Mouse (Mus musculus): ENCODE data around the gene Tmem132c. TPM values are rescaled to one million over a fixed set of nuclear protein-coding genes. Genes with fewer than 3 reads are reported as not detected.

Tmem132c gene
- polyA plus RNA-seq, 1 experiment from 2014 or later = 35.6 TPM

GRCm38 (mm10) chr5:127379351-127379750 lies 137.7 kb downstream of the Tmem132c start:
- WGBS = 81% methylated on average over 2 of the region's 2 CpGs
- Histone ChIP-seq H3K27me3 (no peaks in the 10 kb centered on the region), H3K4me3 (no peak overlapping the region), H3K9ac (no peak overlapping the region), H3K9me3 (peaks cover 4% of the 10 kb centered on the region; the same call in 1 of the 2 replicates), H3K4me1 (peaks cover 27% of the 10 kb centered on the region), H3K27ac (no peak overlapping the region), H3K4me2 (replicated peaks) (no peak overlapping the region), H3K36me3 (no peaks in the 10 kb centered on the region)
- no peak for ATAC-seq (ENCODE audit: low FRiP score, low read depth)

GRCm38 (mm10) chr5:127381216-127381615 lies 139.6 kb downstream of the Tmem132c start:
- Histone ChIP-seq H3K27ac (no peak overlapping the region), H3K4me3 (no peak overlapping the region), H3K27me3 (no peaks in the 10 kb centered on the region), H3K36me3 (no peaks in the 10 kb centered on the region), H3K9ac (no peak overlapping the region), H3K4me1 (peaks cover 27% of the 10 kb centered on the region), H3K9me3 (no peaks in the 10 kb centered on the region; the same call in 1 of the 2 replicates), H3K4me2 (replicated peaks) (no peak overlapping the region)
- no peak for ATAC-seq (ENCODE audit: low FRiP score, low read depth)
- WGBS = 82% methylated on average over 4 of the region's 4 CpGs

- Histone ChIP-seq H3K27me3 (no peaks in the 10 kb centered on the region), H3K27ac (no peak overlapping the region), H3K9me3 (no peaks in the 10 kb centered on the region; the same call in 1 of the 2 replicates), H3K4me3 (no peak overlapping the region), H3K4me2 (replicated peaks) (no peak overlapping the region), H3K9ac (no peak overlapping the region), H3K4me1 (peaks cover 27% of the 10 kb centered on the region), H3K36me3 (no peaks in the 10 kb centered on the region)
- WGBS = 75% methylated on average over 5 of the region's 5 CpGs
- no peak for ATAC-seq (ENCODE audit: low FRiP score, low read depth)
These were observed 141.0 kb downstream of the Tmem132c start for GRCm38 (mm10) chr5:127382571-127382970.

GRCm38 (mm10) chr5:127391187-127391586 lies 149.6 kb downstream of the Tmem132c start:
- Histone ChIP-seq H3K4me1 (no peaks in the 10 kb centered on the region), H3K9me3 (peaks cover 8% of the 10 kb centered on the region), H3K4me3 (no peak overlapping the region), H3K27me3 (no peaks in the 10 kb centered on the region), H3K36me3 (no peaks in the 10 kb centered on the region), H3K4me2 (replicated peaks) (no peak overlapping the region), H3K9ac (no peak overlapping the region), H3K27ac (no peak overlapping the region)
- WGBS = 91% methylated on average over 5 of the region's 5 CpGs
- ATAC-seq (ENCODE audit: low FRiP score, low read depth) = no peak

- ATAC-seq (ENCODE audit: low FRiP score, low read depth) = no peak
These were observed 155.3 kb downstream of the Tmem132c start for GRCm38 (mm10) chr5:127396889-127397288.

GRCm38 (mm10) chr5:127398010-127398409 lies 156.4 kb downstream of the Tmem132c start:
- Histone ChIP-seq H3K4me2 (replicated peaks) (no peak overlapping the region; the same call in 1 of the 2 replicates), H3K4me1 (peaks cover 6% of the 10 kb centered on the region; the same call in 1 of the 2 replicates), H3K4me3 (no peak overlapping the region), H3K27ac (peak overlapping the region; percentile 33; the same call in 1 of the 2 replicates), H3K36me3 (peaks cover 4% of the 10 kb centered on the region; the same call in 1 of the 2 replicates), H3K9ac (no peak overlapping the region), H3K27me3 (no peaks in the 10 kb centered on the region), H3K9me3 (no peaks in the 10 kb centered on the region; the same call in 1 of the 2 replicates)
- ATAC-seq (ENCODE audit: low FRiP score, low read depth) = no peak
- WGBS = 10% methylated on average over 7 of the region's 7 CpGs

More at GRCm38 (mm10) chr5:127396889-127397288, 155.3 kb downstream of the Tmem132c start:
- peaks cover 6% of the 10 kb centered on the region; the same call in 1 of the 2 replicates for H3K4me1 ChIP-seq
- no peaks in the 10 kb centered on the region for H3K27me3 ChIP-seq
- WGBS = 75% methylated on average over 9 of the region's 9 CpGs
- no peak overlapping the region for H3K4me3 ChIP-seq
- H3K9ac ChIP-seq = no peak overlapping the region
- no peak overlapping the region for H3K4me2 ChIP-seq (replicated peaks)
- H3K27ac ChIP-seq = no peak overlapping the region
- H3K36me3 ChIP-seq = no peaks in the 10 kb centered on the region
- no peaks in the 10 kb centered on the region; the same call in 1 of the 2 replicates for H3K9me3 ChIP-seq

GRCm38 (mm10) chr5:127405391-127406000 lies 163.9 kb downstream of the Tmem132c start:
- Histone ChIP-seq H3K27ac (no peak overlapping the region), H3K36me3 (peaks cover 6% of the 10 kb centered on the region; the same call in 1 of the 2 replicates), H3K4me3 (no peak overlapping the region), H3K9ac (no peak overlapping the region), H3K4me1 (peaks cover 21% of the 10 kb centered on the region), H3K4me2 (replicated peaks) (0 out of 2 replicates have a peak overlapping the region, but pooled peaks have one; percentile 7), H3K27me3 (no peaks in the 10 kb centered on the region), H3K9me3 (0 out of 2 replicates have a peak, but pooled peaks cover 2% of the 10 kb centered on the region)
- WGBS = 49% methylated on average over 18 of the region's 18 CpGs
- ATAC-seq (ENCODE audit: low FRiP score, low read depth) = peak; percentile 71; the same call in 1 of the 2 replicates

- Histone ChIP-seq H3K4me3 (no peak overlapping the region), H3K36me3 (peaks cover 6% of the 10 kb centered on the region; the same call in 1 of the 2 replicates), H3K4me1 (peaks cover 21% of the 10 kb centered on the region), H3K9me3 (0 out of 2 replicates have a peak, but pooled peaks cover 2% of the 10 kb centered on the region), H3K4me2 (replicated peaks) (no peak overlapping the region), H3K27me3 (no peaks in the 10 kb centered on the region), H3K27ac (no peak overlapping the region), H3K9ac (no peak overlapping the region)
- WGBS = 18% methylated on average over 9 of the region's 9 CpGs
- ATAC-seq (ENCODE audit: low FRiP score, low read depth) = no peak
These were observed 164.5 kb downstream of the Tmem132c start for GRCm38 (mm10) chr5:127406014-127406655.

- Histone ChIP-seq H3K4me2 (replicated peaks) (no peak overlapping the region), H3K4me1 (no peaks in the 10 kb centered on the region), H3K4me3 (no peak overlapping the region), H3K9me3 (no peaks in the 10 kb centered on the region), H3K27me3 (no peaks in the 10 kb centered on the region), H3K36me3 (peaks cover 5% of the 10 kb centered on the region; the same call in 1 of the 2 replicates), H3K27ac (no peak overlapping the region), H3K9ac (no peak overlapping the region)
- no peak for ATAC-seq (ENCODE audit: low FRiP score, low read depth)
- 57% methylated on average over 7 of the region's 7 CpGs for WGBS
These were observed 174.9 kb downstream of the Tmem132c start for GRCm38 (mm10) chr5:127416536-127416935.

GRCm38 (mm10) chr5:127423936-127424335 lies 182.3 kb downstream of the Tmem132c start:
- Histone ChIP-seq H3K4me3 (no peak overlapping the region), H3K36me3 (no peaks in the 10 kb centered on the region), H3K4me2 (replicated peaks) (no peak overlapping the region), H3K27ac (no peak overlapping the region), H3K27me3 (no peaks in the 10 kb centered on the region), H3K4me1 (no peaks in the 10 kb centered on the region), H3K9ac (no peak overlapping the region), H3K9me3 (no peaks in the 10 kb centered on the region)
- ATAC-seq (ENCODE audit: low FRiP score, low read depth) = no peak

- Histone ChIP-seq H3K27me3 (no peaks in the 10 kb centered on the region), H3K4me1 (no peaks in the 10 kb centered on the region), H3K27ac (no peak overlapping the region), H3K36me3 (no peaks in the 10 kb centered on the region), H3K4me3 (no peak overlapping the region), H3K4me2 (replicated peaks) (no peak overlapping the region), H3K9ac (no peak overlapping the region), H3K9me3 (no peaks in the 10 kb centered on the region)
- 47% methylated on average over 10 of the region's 10 CpGs for WGBS
- ATAC-seq (ENCODE audit: low FRiP score, low read depth) = no peak
These were observed 187.5 kb downstream of the Tmem132c start for GRCm38 (mm10) chr5:127429124-127429523.

GRCm38 (mm10) chr5:127431561-127431960 lies 190.0 kb downstream of the Tmem132c start:
- no peaks in the 10 kb centered on the region for H3K36me3 ChIP-seq
- H3K27ac ChIP-seq = no peak overlapping the region
- no peak overlapping the region for H3K9ac ChIP-seq
- no peaks in the 10 kb centered on the region for H3K9me3 ChIP-seq
- no peaks in the 10 kb centered on the region for H3K4me1 ChIP-seq
- no peak for ATAC-seq (ENCODE audit: low FRiP score, low read depth)
- H3K4me3 ChIP-seq = no peak overlapping the region
- H3K4me2 ChIP-seq (replicated peaks) = no peak overlapping the region
- 61% methylated on average over 9 of the region's 9 CpGs for WGBS
- H3K27me3 ChIP-seq = no peaks in the 10 kb centered on the region
